Mouse (Mus musculus) kidney, adult 2 months (tissue): ENCODE data around the gene Tubal3.

ENCODE experiments used
- CTCF ChIP-seq: fragments of 200-500 bp; conservative IDR thresholded peaks from 2 replicates; pipeline ENCODE4 v1.5.1; 2011; ENCODE audit warnings: low read depth, mild to moderate bottlenecking, control low read depth, low read length, moderate library complexity, mixed read lengths; ENCODE audit not compliant: insufficient read depth, insufficient read length
- POLR2A ChIP-seq: fragments of 200-500 bp; IDR thresholded peaks from one replicate; pipeline ENCODE4 v1.6.1; 2011; ENCODE audit warnings: low read depth, low read length, control low read depth

- TF ChIP-seq CTCF (no peak), POLR2A (no peak)
Measured at GRCm38 (mm10) chr13:3945249-3945648, 27.2 kb downstream of the Tubal3 start, which contains the start of gene Ucn3.
